Mouse (Mus musculus): ENCODE measurements around the gene Ascl3. TPM values are rescaled to one million over a fixed set of nuclear protein-coding genes. Genes with fewer than 3 reads are reported as not detected.

Gene Ascl3
- total and polyA plus RNA-seq, 3 experiments = not detected

- H3K27me3 ChIP-seq (ENCODE audit: control insufficient read depth in 1 of 2, insufficient read depth in 2 of 2, low read length in 2 of 2) = no peaks in the 10 kb centered on the region
- H3K36me3 ChIP-seq (ENCODE audit: control insufficient read depth in 1 of 2, insufficient read depth in 2 of 2, low read length in 2 of 2) = peaks cover 0 to 22% of the 10 kb centered on the region in 2 experiments; a peak in 3 of 4 replicates
- H3K9me3 ChIP-seq (replicated peaks; ENCODE audit: insufficient read depth, low read length) = no peaks in the 10 kb centered on the region
- TF ChIP-seq NELFE (IDR thresholded peaks at IDR 0.05; ENCODE audit: low read depth, low read length) (no peak), UBTF (IDR thresholded peaks at IDR 0.05; ENCODE audit: borderline replicate concordance, insufficient read depth, low read depth, low read length) (no peak), SMC3 (IDR thresholded peaks at IDR 0.05; ENCODE audit: low read depth, low read length) (peak; percentile 71), EP300 (IDR thresholded peaks at IDR 0.05; ENCODE audit: low read depth in 1 of 2, low read length in 2 of 2) (0 out of 4 replicates have a peak, but pooled peaks of 1 of the 2 experiments have one; percentile 5), MXI1 (IDR thresholded peaks at IDR 0.05; ENCODE audit: low read depth, low read length) (peak; percentile 46), RAD21 (IDR thresholded peaks at IDR 0.05; ENCODE audit: low read depth, low read length) (peak; percentile 83), POLR2AphosphoS2 (IDR thresholded peaks at IDR 0.05; ENCODE audit: low read length) (no peak), MYB (IDR thresholded peaks at IDR 0.05; ENCODE audit: low read depth, low read length) (no peak), ETS1 (IDR thresholded peaks at IDR 0.05; ENCODE audit: low read depth, low read length) (peak; percentile 65), MAZ (IDR thresholded peaks at IDR 0.05; ENCODE audit: low read depth, low read length) (no peak), MEF2A (IDR thresholded peaks at IDR 0.05; ENCODE audit: extremely low read depth, insufficient replicate concordance, low read depth, low read length, poor library complexity, severe bottlenecking) (no peak), GABPA (IDR thresholded peaks at IDR 0.05; ENCODE audit: low read depth, low read length) (no peak), SIN3A (IDR thresholded peaks at IDR 0.05; ENCODE audit: low read length) (no peak), GATA1 (IDR thresholded peaks at IDR 0.05; ENCODE audit: low read depth, low read length) (no peak), CHD2 (IDR thresholded peaks at IDR 0.05; ENCODE audit: low read length) (no peak), ZC3H11A (IDR thresholded peaks at IDR 0.05; ENCODE audit: low read depth, low read length) (peak; percentile 63), E2F4 (IDR thresholded peaks at IDR 0.05; ENCODE audit: borderline replicate concordance, low read depth, low read length) (no peak), MAFK (IDR thresholded peaks at IDR 0.05; ENCODE audit: borderline replicate concordance, low read depth, low read length) (no peak), BHLHE40 (IDR thresholded peaks at IDR 0.05; ENCODE audit: borderline replicate concordance, low read depth, low read length) (no peak), ZNF384 (IDR thresholded peaks at IDR 0.05; ENCODE audit: low read depth, low read length) (no peak), RCOR1 (IDR thresholded peaks at IDR 0.05; ENCODE audit: low read depth, low read length) (no peak), CTCF (IDR thresholded peaks at IDR 0.05 in 2 of 3, conservative IDR thresholded peaks at IDR 0.05 in 1 of 3; ENCODE audit: control insufficient read depth in 1 of 3, insufficient read depth in 1 of 3, low read depth in 2 of 3, low read length in 3 of 3, poor library complexity in 1 of 3, severe bottlenecking in 1 of 3) (peak; percentile 44 to 81 (median 62)), MAX (IDR thresholded peaks at IDR 0.05; ENCODE audit: low read length) (peak; percentile 17; the same call in 1 of the 2 replicates)
- H3K4me3 ChIP-seq (ENCODE audit: control insufficient read depth in 1 of 2, insufficient read depth in 1 of 2, low read depth in 2 of 2, low read length in 2 of 2) = no peak overlapping the region
- H3K27ac ChIP-seq (ENCODE audit: control insufficient read depth, low read depth, low read length) = peak overlapping the region; percentile 9; the same call in 1 of the 2 replicates
- peaks cover 3 to 23% of the 10 kb centered on the region in 2 experiments; a peak in 3 of 4 replicates for H3K4me1 ChIP-seq (ENCODE audit: control insufficient read depth in 1 of 2, insufficient read depth in 2 of 2, low read length in 2 of 2)
- DNase-seq (ENCODE audit: low read depth, low spot score) = peak; percentile 76
- peaks cover 4% of the 10 kb centered on the region for H3K79me2 ChIP-seq (ENCODE audit: control insufficient read depth, insufficient read depth, low read length, poor library complexity)
- H3K9ac ChIP-seq (ENCODE audit: control insufficient read depth, low read depth, low read length, poor library complexity, severe bottlenecking) = no peak overlapping the region
Observed at GRCm38 (mm10) chr7:109707023-109707785, 24.3 kb downstream of the Ascl3 start.

Measured in MEL (cell line).